Mouse (Mus musculus): ENCODE data around the gene Acbd6.

DNA sequence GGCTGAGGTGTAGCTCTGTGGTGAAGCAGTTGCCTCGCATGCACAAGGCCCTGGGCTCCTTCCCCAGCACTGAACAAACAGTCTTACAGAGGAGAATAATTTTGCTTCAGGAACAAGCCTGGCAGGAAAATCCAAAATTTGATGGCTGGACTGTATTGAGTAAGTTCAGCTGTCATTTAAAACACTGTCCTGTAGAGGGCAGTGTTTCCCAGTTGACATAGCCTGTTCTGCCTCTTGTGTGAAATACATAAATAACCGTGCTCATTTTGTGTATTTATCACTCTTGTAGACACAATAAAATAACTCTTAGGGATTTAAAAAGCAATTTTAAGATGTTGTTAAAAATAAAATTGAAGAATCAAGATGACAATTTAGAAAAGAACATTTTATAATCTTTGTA lies 18.5 kb downstream of the Acbd6 start:
- TF ChIP-seq CTCF (IDR thresholded peaks at IDR 0.05; ENCODE audit: insufficient read depth, low read depth, low read length) (0 out of 2 replicates have a peak, but pooled peaks have one; percentile 25), POLR2A (IDR thresholded peaks at IDR 0.05; ENCODE audit: insufficient read depth, low read depth, low read length) (no peak)
